Mouse (Mus musculus): ENCODE measurements around the gene Txnrd1. TPM values are rescaled to one million over a fixed set of nuclear protein-coding genes. Genes with fewer than 3 reads are reported as not detected.

Gene Txnrd1
- polyA plus RNA-seq, 1 experiment from 2014 or later = 158 TPM

DNA sequence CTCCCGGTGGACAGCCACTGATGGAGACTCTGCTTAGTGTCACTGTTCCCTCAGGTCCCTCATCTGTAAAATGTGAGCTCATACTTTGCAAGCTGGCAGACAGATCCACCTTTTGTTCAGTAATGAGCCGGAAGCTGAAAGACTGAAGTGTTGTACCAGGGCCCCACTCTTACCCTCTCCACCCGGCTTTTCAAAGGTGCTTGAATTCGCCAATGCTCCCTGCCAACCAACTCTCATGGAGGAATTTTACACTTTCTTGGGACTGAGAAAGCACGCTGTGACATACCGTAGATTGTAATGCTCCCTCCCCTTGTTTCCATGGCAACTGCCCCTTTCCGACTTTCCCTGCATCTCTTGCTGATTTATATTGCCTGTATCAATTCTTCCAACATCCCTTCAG, 66.8 kb downstream of the Txnrd1 start:
- H3K27me3 ChIP-seq = no peaks in the 10 kb centered on the region
- no peak overlapping the region; the same call in 1 of the 2 replicates for H3K4me3 ChIP-seq
- no peaks in the 10 kb centered on the region for H3K9me3 ChIP-seq (replicated peaks)
- peak; percentile 63 for ATAC-seq
- WGBS = 1% methylated on average over 7 of the region's 7 CpGs
- H3K36me3 ChIP-seq (ENCODE audit: poor library complexity, severe bottlenecking) = peaks cover 27% of the 10 kb centered on the region
- peaks cover 23% of the 10 kb centered on the region for H3K4me1 ChIP-seq
- H3K9ac ChIP-seq = no peak overlapping the region; the same call in 1 of the 2 replicates
- peak overlapping the region; percentile 20; the same call in 1 of the 2 replicates for H3K27ac ChIP-seq
- peak overlapping the region; percentile 49 for H3K4me2 ChIP-seq

DNA sequence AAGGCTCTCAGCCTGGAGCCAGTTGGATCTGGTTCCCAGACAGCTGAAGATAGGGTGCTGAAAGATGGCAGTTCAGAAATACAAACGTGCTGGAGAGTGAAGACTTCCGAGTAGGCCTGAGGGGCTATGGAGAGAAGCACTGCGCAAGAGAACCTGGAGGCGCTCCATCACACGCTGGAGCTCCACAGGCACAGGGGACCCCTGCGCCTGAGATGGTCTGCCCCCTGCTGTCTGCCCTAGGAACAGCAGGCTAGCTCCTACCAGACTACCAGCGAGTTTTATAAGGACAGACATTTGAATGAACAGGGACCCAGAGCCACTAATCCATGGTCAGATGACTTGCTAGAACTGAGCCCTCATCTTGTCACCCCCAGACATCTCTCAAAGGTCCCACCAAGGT, 67.7 kb downstream of the Txnrd1 start:
- Histone ChIP-seq H3K27me3 (no peaks in the 10 kb centered on the region), H3K4me1 (peaks cover 23% of the 10 kb centered on the region), H3K4me3 (no peak overlapping the region), H3K9me3 (replicated peaks) (no peaks in the 10 kb centered on the region), H3K9ac (0 out of 2 replicates have a peak overlapping the region, but pooled peaks have one; percentile 6), H3K27ac (0 out of 2 replicates have a peak overlapping the region, but pooled peaks have one; percentile 12), H3K36me3 (ENCODE audit: poor library complexity, severe bottlenecking) (peaks cover 18% of the 10 kb centered on the region), H3K4me2 (no peak overlapping the region)
- WGBS = 3% methylated on average over 7 of the region's 7 CpGs
- peak; percentile 61 for ATAC-seq

- ATAC-seq = no peak
- 91% methylated on average over 7 of the region's 7 CpGs for WGBS
Observed at GRCm38 (mm10) chr10:82908526-82908925, 74.8 kb downstream of the Txnrd1 start.

GRCm38 (mm10) chr10:82909382-82909781, 75.6 kb downstream of the Txnrd1 start:
- Histone ChIP-seq H3K9me3 (replicated peaks) (no peaks in the 10 kb centered on the region), H3K27ac (no peak overlapping the region), H3K36me3 (ENCODE audit: poor library complexity, severe bottlenecking) (no peaks in the 10 kb centered on the region), H3K9ac (no peak overlapping the region; the same call in 1 of the 2 replicates), H3K4me1 (peaks cover 4% of the 10 kb centered on the region), H3K27me3 (no peaks in the 10 kb centered on the region), H3K4me2 (peak overlapping the region; percentile 45), H3K4me3 (no peak overlapping the region)
- peak; percentile 71 for ATAC-seq
- WGBS = 10% methylated on average over 9 of the region's 9 CpGs

More at GRCm38 (mm10) chr10:82908526-82908925, 74.8 kb downstream of the Txnrd1 start:
- H3K9me3 ChIP-seq (replicated peaks) = no peaks in the 10 kb centered on the region
- no peak overlapping the region for H3K9ac ChIP-seq
- H3K27ac ChIP-seq = no peak overlapping the region
- H3K36me3 ChIP-seq (ENCODE audit: poor library complexity, severe bottlenecking) = no peaks in the 10 kb centered on the region
- no peaks in the 10 kb centered on the region for H3K27me3 ChIP-seq
- H3K4me2 ChIP-seq = no peak overlapping the region
- no peak overlapping the region for H3K4me3 ChIP-seq
- H3K4me1 ChIP-seq = peaks cover 4% of the 10 kb centered on the region

DNA sequence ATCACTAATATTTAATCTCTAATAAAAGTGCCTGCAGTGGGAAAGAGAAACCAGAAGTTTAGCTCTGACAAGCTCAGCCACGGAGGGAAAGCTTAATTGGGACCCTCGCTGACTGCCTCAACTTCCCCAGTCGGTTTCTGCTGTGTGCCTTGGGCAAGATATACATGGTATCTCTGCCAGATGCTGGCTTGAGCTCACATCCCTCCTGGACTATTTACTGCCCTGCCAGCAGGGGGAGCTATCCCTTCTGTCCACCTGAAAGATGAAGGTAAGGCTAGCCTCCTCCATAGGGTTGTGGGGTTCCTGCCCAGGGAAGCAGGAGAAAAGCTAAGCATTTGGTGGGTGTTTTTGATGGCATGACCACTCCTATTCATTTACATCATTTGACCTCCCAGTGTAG, 76.4 kb downstream of the Txnrd1 start:
- H3K9ac ChIP-seq = no peak overlapping the region
- no peaks in the 10 kb centered on the region for H3K27me3 ChIP-seq
- H3K36me3 ChIP-seq (ENCODE audit: poor library complexity, severe bottlenecking) = no peaks in the 10 kb centered on the region
- no peak for ATAC-seq
- H3K4me3 ChIP-seq = no peak overlapping the region
- H3K27ac ChIP-seq = no peak overlapping the region
- no peaks in the 10 kb centered on the region for H3K9me3 ChIP-seq (replicated peaks)
- 81% methylated on average over 3 of the region's 3 CpGs for WGBS
- no peak overlapping the region for H3K4me2 ChIP-seq
- peaks cover 4% of the 10 kb centered on the region for H3K4me1 ChIP-seq

DNA sequence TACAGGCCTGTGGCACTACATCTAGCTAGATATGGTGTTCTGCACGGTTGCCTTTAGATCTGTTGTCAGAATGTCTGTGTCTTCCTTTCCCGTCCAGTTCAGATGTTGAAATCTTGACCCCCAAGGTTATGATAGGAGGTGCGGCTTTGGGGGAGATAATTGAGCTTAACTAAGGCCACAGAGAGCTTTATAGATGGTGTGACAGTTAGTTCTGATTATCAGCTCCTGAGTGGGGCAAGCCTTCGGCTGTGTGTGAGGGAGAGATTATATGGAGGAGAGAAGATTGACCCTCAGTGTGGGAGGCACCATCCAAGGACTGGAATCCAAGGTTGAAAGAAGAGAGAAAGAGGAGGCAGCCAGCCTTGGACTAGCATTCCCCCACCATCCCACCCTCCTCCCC, 79.5 kb downstream of the Txnrd1 start:
- ATAC-seq = no peak
- no peaks in the 10 kb centered on the region for H3K36me3 ChIP-seq (ENCODE audit: poor library complexity, severe bottlenecking)
- no peak overlapping the region for H3K9ac ChIP-seq
- H3K4me2 ChIP-seq = no peak overlapping the region
- peaks cover 4% of the 10 kb centered on the region for H3K4me1 ChIP-seq
- no peaks in the 10 kb centered on the region for H3K9me3 ChIP-seq (replicated peaks)
- H3K27ac ChIP-seq = no peak overlapping the region
- no peak overlapping the region for H3K4me3 ChIP-seq
- no peaks in the 10 kb centered on the region for H3K27me3 ChIP-seq
- 83% methylated on average over 4 of the region's 4 CpGs for WGBS

DNA sequence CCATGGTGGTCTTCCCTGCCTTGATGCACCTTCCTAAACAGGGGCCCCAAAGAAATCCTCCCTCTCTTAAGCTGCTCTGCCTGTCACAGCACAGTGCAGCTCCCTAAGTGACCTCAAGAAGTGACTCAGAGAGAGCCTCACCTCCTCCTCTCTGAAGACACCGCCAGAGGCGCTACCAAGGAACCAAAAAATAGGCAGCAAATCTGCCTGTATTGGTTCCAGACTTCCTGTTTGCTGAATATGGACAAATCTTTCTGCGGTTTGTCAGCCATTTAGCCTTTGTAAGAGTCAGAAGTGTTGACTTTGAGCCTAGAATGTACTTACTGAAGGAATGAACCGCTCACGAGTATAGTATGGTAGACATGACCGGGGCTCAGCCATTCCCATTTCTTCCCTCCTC, 80.0 kb downstream of the Txnrd1 start:
- Histone ChIP-seq H3K36me3 (ENCODE audit: poor library complexity, severe bottlenecking) (no peaks in the 10 kb centered on the region), H3K9ac (no peak overlapping the region), H3K4me2 (no peak overlapping the region), H3K27ac (no peak overlapping the region), H3K4me1 (peaks cover 4% of the 10 kb centered on the region), H3K4me3 (no peak overlapping the region), H3K27me3 (no peaks in the 10 kb centered on the region), H3K9me3 (replicated peaks) (no peaks in the 10 kb centered on the region)
- ATAC-seq = no peak
- 90% methylated on average over 6 of the region's 6 CpGs for WGBS

DNA sequence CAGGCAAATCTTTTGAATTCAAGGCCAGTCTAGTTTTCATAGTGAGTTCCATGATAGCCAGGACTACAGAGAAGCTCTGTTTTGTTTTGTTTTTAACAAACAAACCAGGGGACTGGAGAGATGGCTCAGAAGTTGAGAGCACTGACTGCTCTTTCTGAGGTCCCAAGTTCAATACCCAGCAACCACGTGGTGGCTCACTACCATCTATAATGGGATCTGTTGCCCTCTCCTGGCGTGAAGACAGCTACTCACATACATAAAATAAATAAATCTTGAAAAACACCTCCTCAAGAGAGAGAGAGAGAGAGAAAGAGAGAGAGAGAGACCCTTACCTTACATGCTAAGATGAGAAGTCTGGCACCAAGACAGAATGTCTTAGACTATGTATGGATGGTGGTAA, 84.9 kb downstream of the Txnrd1 start:
- no peak for ATAC-seq
- Histone ChIP-seq H3K4me2 (no peak overlapping the region), H3K27me3 (no peaks in the 10 kb centered on the region), H3K36me3 (ENCODE audit: poor library complexity, severe bottlenecking) (no peaks in the 10 kb centered on the region), H3K27ac (no peak overlapping the region), H3K9ac (no peak overlapping the region), H3K4me1 (no peaks in the 10 kb centered on the region), H3K4me3 (no peak overlapping the region), H3K9me3 (replicated peaks) (no peaks in the 10 kb centered on the region)
- WGBS = 75% methylated on average over 2 of the region's 2 CpGs

DNA sequence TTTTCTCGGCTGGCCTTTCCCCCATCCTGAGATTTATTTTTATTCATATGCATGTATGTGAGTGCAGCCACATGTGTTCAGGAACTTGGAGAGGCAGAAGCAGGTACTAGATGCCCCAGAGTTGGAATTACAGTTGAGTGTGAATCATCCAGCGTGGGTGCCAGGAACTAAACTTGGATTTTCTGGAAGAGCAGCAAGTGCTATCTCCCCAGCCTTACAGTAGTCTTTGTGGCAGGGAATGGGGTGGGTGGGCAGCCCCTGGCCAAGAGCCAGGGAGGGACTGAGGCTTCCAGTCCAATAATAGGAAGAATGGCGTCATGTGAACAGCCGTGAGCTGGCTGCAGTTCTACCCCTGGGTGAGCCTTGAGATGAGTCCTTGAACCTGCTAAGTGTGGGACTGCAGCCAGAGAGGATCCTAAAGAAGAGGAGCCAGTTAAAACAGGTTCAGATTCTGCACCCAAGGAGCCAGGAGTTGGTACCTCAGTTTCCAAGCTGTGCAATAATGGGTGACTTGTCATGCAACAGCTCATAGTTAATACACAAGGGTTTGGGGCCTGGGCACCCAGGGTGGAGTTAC, 85.7 kb downstream of the Txnrd1 start:
- H3K27ac ChIP-seq = no peak overlapping the region
- 83% methylated on average over 4 of the region's 4 CpGs for WGBS
- no peak overlapping the region for H3K9ac ChIP-seq
- H3K9me3 ChIP-seq (replicated peaks) = no peaks in the 10 kb centered on the region
- H3K4me3 ChIP-seq = no peak overlapping the region
- H3K4me2 ChIP-seq = no peak overlapping the region
- H3K36me3 ChIP-seq (ENCODE audit: poor library complexity, severe bottlenecking) = no peaks in the 10 kb centered on the region
- no peaks in the 10 kb centered on the region for H3K4me1 ChIP-seq
- no peaks in the 10 kb centered on the region for H3K27me3 ChIP-seq
- ATAC-seq = no peak

GRCm38 (mm10) chr10:82923547-82923946, 89.8 kb downstream of the Txnrd1 start:
- ATAC-seq = no peak
- Histone ChIP-seq H3K4me1 (no peaks in the 10 kb centered on the region), H3K36me3 (ENCODE audit: poor library complexity, severe bottlenecking) (no peaks in the 10 kb centered on the region), H3K27ac (no peak overlapping the region), H3K4me3 (no peak overlapping the region), H3K27me3 (no peaks in the 10 kb centered on the region), H3K4me2 (no peak overlapping the region), H3K9me3 (replicated peaks) (no peaks in the 10 kb centered on the region), H3K9ac (no peak overlapping the region)
- WGBS = 85% methylated on average over 3 of the region's 3 CpGs

- H3K4me2 ChIP-seq = no peak overlapping the region
- H3K9ac ChIP-seq = no peak overlapping the region
- 97% methylated on average over 2 of the region's 2 CpGs for WGBS
- no peak overlapping the region for H3K4me3 ChIP-seq
- no peak overlapping the region for H3K27ac ChIP-seq
- no peaks in the 10 kb centered on the region for H3K9me3 ChIP-seq (replicated peaks)
- ATAC-seq = no peak
- H3K4me1 ChIP-seq = no peaks in the 10 kb centered on the region
- no peaks in the 10 kb centered on the region for H3K27me3 ChIP-seq
- no peaks in the 10 kb centered on the region for H3K36me3 ChIP-seq (ENCODE audit: poor library complexity, severe bottlenecking)
Observed at GRCm38 (mm10) chr10:82924750-82925149, 91.0 kb downstream of the Txnrd1 start.

- Histone ChIP-seq H3K9ac (no peak overlapping the region), H3K4me1 (no peaks in the 10 kb centered on the region), H3K9me3 (replicated peaks) (no peaks in the 10 kb centered on the region), H3K36me3 (ENCODE audit: poor library complexity, severe bottlenecking) (no peaks in the 10 kb centered on the region), H3K27ac (no peak overlapping the region), H3K4me3 (no peak overlapping the region), H3K27me3 (no peaks in the 10 kb centered on the region), H3K4me2 (no peak overlapping the region)
- WGBS = 85% methylated on average over 2 of the region's 2 CpGs
- no peak for ATAC-seq
Observed at GRCm38 (mm10) chr10:82925624-82926023, 91.9 kb downstream of the Txnrd1 start.

- Histone ChIP-seq H3K4me3 (no peak overlapping the region), H3K27ac (no peak overlapping the region), H3K36me3 (ENCODE audit: poor library complexity, severe bottlenecking) (no peaks in the 10 kb centered on the region), H3K9ac (no peak overlapping the region), H3K4me2 (no peak overlapping the region), H3K4me1 (no peaks in the 10 kb centered on the region), H3K9me3 (replicated peaks) (no peaks in the 10 kb centered on the region), H3K27me3 (no peaks in the 10 kb centered on the region)
- WGBS = 84% methylated on average over 13 of the region's 13 CpGs
- ATAC-seq = no peak
Observed at GRCm38 (mm10) chr10:82935018-82935633, 101.4 kb downstream of the Txnrd1 start.

Measured in forebrain, embryonic 13.5 days (tissue).